Mouse (Mus musculus) heart, adult 2 months (tissue): ENCODE data around the gene Casp9.

Experiments
- CTCF ChIP-seq: fragments of 200-600 bp; IDR thresholded peaks from 2 replicates; pipeline ENCODE4 v1.8.1; 2022; ENCODE audit warnings: antibody characterized with exemption, mild to moderate bottlenecking, moderate library complexity
- POLR2A ChIP-seq: fragments of 200-500 bp; IDR thresholded peaks from 2 replicates; pipeline ENCODE4 v1.6.1; 2011; ENCODE audit warnings: mild to moderate bottlenecking, low read depth, low read length, control low read depth; ENCODE audit not compliant: insufficient read depth

DNA sequence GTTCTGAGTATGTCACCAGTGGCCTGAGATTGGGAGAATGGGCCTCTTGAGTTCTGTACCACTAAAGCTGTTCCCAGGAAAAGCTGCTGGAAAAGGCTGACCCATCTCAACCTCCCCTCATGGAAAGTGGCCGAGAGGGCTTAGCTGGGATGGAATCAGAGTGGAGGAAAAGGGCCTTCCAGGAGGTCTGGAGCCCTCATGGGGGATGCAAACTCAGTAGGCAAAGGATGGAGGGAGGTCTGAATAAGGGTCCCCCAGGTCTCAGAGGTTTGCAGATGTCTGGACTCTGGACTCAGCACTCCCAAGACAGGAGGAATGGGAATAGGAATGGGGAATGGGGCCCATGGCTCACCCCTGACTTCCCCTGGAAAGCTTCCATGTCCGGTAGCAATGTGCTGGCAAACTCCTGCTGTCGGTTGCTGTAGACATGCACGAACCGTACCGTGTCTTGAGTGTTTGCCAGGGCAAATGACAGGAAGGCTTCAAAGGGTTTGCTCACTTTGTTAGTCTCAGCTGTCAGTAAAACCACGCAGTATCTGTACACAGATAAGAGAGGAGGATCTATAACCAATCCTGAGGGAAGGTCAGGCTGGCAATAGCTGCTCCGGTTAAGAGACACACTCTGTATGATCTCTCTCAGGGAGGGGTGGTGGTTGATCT, 23.8 kb upstream of the Casp9 start:
- TF ChIP-seq CTCF (no peak), POLR2A (no peak)
